Mouse (Mus musculus) midbrain, embryonic 12.5 days (tissue): ENCODE measurements at regions not wholly inside any gene's neighbourhood (a gene's known extent, or its start where the extent isn't known, plus 50 kb on each side); places are given as distances from the start of the nearest gene placed in this dataset.

ENCODE experiments used
- ATAC-seq: fragments of 200-750 bp; cut with Nextera tagmentation; 2 replicates; pipeline ENCODE4 v1.8.0; 2017; ENCODE audit warnings: low read depth, moderate TSS enrichment, moderate library complexity; ENCODE audit not compliant: low FRiP score
- H3K27ac ChIP-seq: fragments of 300-500 bp; sonication (generic); replicated peaks from 2 replicates; pipeline ENCODE4 v1.5.1; 2016; ENCODE audit warnings: mild to moderate bottlenecking
- H3K27me3 ChIP-seq: fragments of 300-500 bp; sonication (generic); 2 replicates; pipeline ENCODE4 v1.6.1; 2016; ENCODE audit warnings: mild to moderate bottlenecking
- H3K36me3 ChIP-seq: fragments of 300-500 bp; sonication (generic); 2 replicates; pipeline ENCODE4 v1.6.1; 2016
- H3K4me1 ChIP-seq: fragments of 300-500 bp; sonication (generic); 2 replicates; pipeline ENCODE4 v1.6.1; 2016
- H3K4me2 ChIP-seq: fragments of 300-500 bp; sonication (generic); replicated peaks from 2 replicates; pipeline ENCODE4 v1.6.1; 2016; ENCODE audit warnings: mild to moderate bottlenecking, moderate library complexity
- H3K4me3 ChIP-seq: fragments of 300-500 bp; sonication (generic); 2 replicates; pipeline ENCODE4 v1.5.1; 2016; ENCODE audit warnings: mild to moderate bottlenecking
- H3K9ac ChIP-seq: fragments of 300-500 bp; sonication (generic); replicated peaks from 2 replicates; pipeline ENCODE4 v1.6.1; 2016; ENCODE audit warnings: mild to moderate bottlenecking, moderate library complexity
- H3K9me3 ChIP-seq: fragments of 300-500 bp; sonication (generic); 2 replicates; pipeline ENCODE4 v1.6.1; 2016; ENCODE audit warnings: mild to moderate bottlenecking
- WGBS: fragments of 180-500 bp; shearing (Covaris S2); methylation state at CpG from one replicate; pipeline ENCODE4 v1.1.7; 2016; 5-methylcytosine and 5-hydroxymethylcytosine counted together

- 85% methylated on average over 3 of the region's 3 CpGs for WGBS
- H3K27me3 ChIP-seq = no peaks in the 10 kb centered on the region
- no peak overlapping the region for H3K4me2 ChIP-seq
- H3K9ac ChIP-seq = no peak overlapping the region
- H3K4me1 ChIP-seq = peaks cover 11% of the 10 kb centered on the region
- no peaks in the 10 kb centered on the region for H3K36me3 ChIP-seq
- no peak overlapping the region for H3K27ac ChIP-seq
- no peak for ATAC-seq
- no peaks in the 10 kb centered on the region for H3K9me3 ChIP-seq
- no peak overlapping the region for H3K4me3 ChIP-seq
Observed at GRCm38 (mm10) chr11:64667010-64667409, 230.6 kb upstream of the F930015N05Rik start.

- no peaks in the 10 kb centered on the region for H3K27me3 ChIP-seq
- H3K9ac ChIP-seq = no peak overlapping the region
- H3K27ac ChIP-seq = no peak overlapping the region
- no peaks in the 10 kb centered on the region for H3K9me3 ChIP-seq
- no peak overlapping the region for H3K4me3 ChIP-seq
- H3K36me3 ChIP-seq = no peaks in the 10 kb centered on the region
- WGBS = 65% methylated on average over 7 of the region's 7 CpGs
- H3K4me1 ChIP-seq = peaks cover 11% of the 10 kb centered on the region
- ATAC-seq = no peak
- H3K4me2 ChIP-seq = no peak overlapping the region
Observed at GRCm38 (mm10) chr11:64667521-64667920, 231.1 kb upstream of the F930015N05Rik start.

- H3K4me1 ChIP-seq = no peaks in the 10 kb centered on the region
- H3K4me2 ChIP-seq = no peak overlapping the region
- H3K9me3 ChIP-seq = 0 out of 2 replicates have a peak, but pooled peaks cover 4% of the 10 kb centered on the region
- H3K36me3 ChIP-seq = no peaks in the 10 kb centered on the region
- H3K9ac ChIP-seq = no peak overlapping the region
- no peak overlapping the region for H3K27ac ChIP-seq
- no peak overlapping the region for H3K4me3 ChIP-seq
- ATAC-seq = no peak
- 71% methylated on average over 3 of the region's 3 CpGs for WGBS
- no peaks in the 10 kb centered on the region for H3K27me3 ChIP-seq
Observed at GRCm38 (mm10) chr11:64671898-64672297, 235.4 kb upstream of the F930015N05Rik start.

GRCm38 (mm10) chr11:64673546-64673945 is 237.1 kb upstream of the F930015N05Rik start:
- Histone ChIP-seq H3K4me3 (no peak overlapping the region), H3K4me1 (no peaks in the 10 kb centered on the region), H3K27ac (no peak overlapping the region), H3K36me3 (no peaks in the 10 kb centered on the region), H3K9me3 (0 out of 2 replicates have a peak, but pooled peaks cover 6% of the 10 kb centered on the region), H3K27me3 (no peaks in the 10 kb centered on the region), H3K4me2 (no peak overlapping the region), H3K9ac (no peak overlapping the region)
- ATAC-seq = no peak
- 63% methylated on average over 4 of the region's 4 CpGs for WGBS

GRCm38 (mm10) chr11:64703776-64704175 is 267.3 kb upstream of the F930015N05Rik start:
- H3K4me3 ChIP-seq = no peak overlapping the region
- no peak for ATAC-seq
- H3K27ac ChIP-seq = no peak overlapping the region
- no peak overlapping the region for H3K4me2 ChIP-seq
- H3K9me3 ChIP-seq = no peaks in the 10 kb centered on the region
- H3K9ac ChIP-seq = no peak overlapping the region
- no peaks in the 10 kb centered on the region for H3K4me1 ChIP-seq
- H3K27me3 ChIP-seq = no peaks in the 10 kb centered on the region
- 82% methylated on average over 1 of the region's 1 CpGs for WGBS
- no peaks in the 10 kb centered on the region for H3K36me3 ChIP-seq

- Histone ChIP-seq H3K9me3 (no peaks in the 10 kb centered on the region), H3K27ac (no peak overlapping the region), H3K27me3 (no peaks in the 10 kb centered on the region), H3K4me2 (no peak overlapping the region), H3K4me3 (no peak overlapping the region), H3K4me1 (no peaks in the 10 kb centered on the region), H3K9ac (no peak overlapping the region), H3K36me3 (no peaks in the 10 kb centered on the region)
- no peak for ATAC-seq
- 76% methylated on average over 2 of the region's 2 CpGs for WGBS
Observed at GRCm38 (mm10) chr11:64711801-64712200, 267.0 kb upstream of the Elac2 start.

- 81% methylated on average over 1 of the region's 1 CpGs for WGBS
- no peak overlapping the region for H3K9ac ChIP-seq
- H3K27ac ChIP-seq = no peak overlapping the region
- peaks cover 9% of the 10 kb centered on the region; the same call in 1 of the 2 replicates for H3K27me3 ChIP-seq
- H3K4me1 ChIP-seq = no peaks in the 10 kb centered on the region
- ATAC-seq = no peak
- no peak overlapping the region for H3K4me2 ChIP-seq
- no peak overlapping the region for H3K4me3 ChIP-seq
- no peaks in the 10 kb centered on the region for H3K36me3 ChIP-seq
- H3K9me3 ChIP-seq = no peaks in the 10 kb centered on the region
Observed at GRCm38 (mm10) chr11:64715182-64715581, 263.7 kb upstream of the Elac2 start.

GRCm38 (mm10) chr11:64718316-64719085 is 260.3 kb upstream of the Elac2 start:
- Histone ChIP-seq H3K36me3 (no peaks in the 10 kb centered on the region), H3K4me1 (peaks cover 9% of the 10 kb centered on the region; the same call in 1 of the 2 replicates), H3K27ac (no peak overlapping the region), H3K9ac (no peak overlapping the region), H3K27me3 (peaks cover 11% of the 10 kb centered on the region; the same call in 1 of the 2 replicates), H3K4me3 (no peak overlapping the region), H3K4me2 (no peak overlapping the region), H3K9me3 (no peaks in the 10 kb centered on the region)
- ATAC-seq = no peak
- 21% methylated on average over 5 of the region's 5 CpGs for WGBS

- no peak overlapping the region for H3K4me3 ChIP-seq
- no peaks in the 10 kb centered on the region for H3K27me3 ChIP-seq
- WGBS = 91% methylated on average over 5 of the region's 5 CpGs
- peaks cover 9% of the 10 kb centered on the region; the same call in 1 of the 2 replicates for H3K4me1 ChIP-seq
- H3K9me3 ChIP-seq = no peaks in the 10 kb centered on the region
- H3K36me3 ChIP-seq = no peaks in the 10 kb centered on the region
- H3K4me2 ChIP-seq = no peak overlapping the region
- H3K27ac ChIP-seq = no peak overlapping the region
- ATAC-seq = no peak
- no peak overlapping the region for H3K9ac ChIP-seq
Observed at GRCm38 (mm10) chr11:64726249-64726648, 252.6 kb upstream of the Elac2 start.

GRCm38 (mm10) chr11:64727841-64728421 is 250.9 kb upstream of the Elac2 start:
- Histone ChIP-seq H3K36me3 (no peaks in the 10 kb centered on the region), H3K9ac (no peak overlapping the region), H3K27ac (no peak overlapping the region), H3K9me3 (no peaks in the 10 kb centered on the region), H3K4me1 (peaks cover 4% of the 10 kb centered on the region; the same call in 1 of the 2 replicates), H3K27me3 (no peaks in the 10 kb centered on the region), H3K4me2 (no peak overlapping the region), H3K4me3 (no peak overlapping the region)
- no peak for ATAC-seq
- 77% methylated on average over 5 of the region's 5 CpGs for WGBS

- Histone ChIP-seq H3K27me3 (no peaks in the 10 kb centered on the region), H3K36me3 (no peaks in the 10 kb centered on the region), H3K27ac (no peak overlapping the region), H3K9me3 (no peaks in the 10 kb centered on the region), H3K9ac (no peak overlapping the region), H3K4me3 (no peak overlapping the region), H3K4me1 (no peaks in the 10 kb centered on the region), H3K4me2 (no peak overlapping the region)
- WGBS = 88% methylated on average over 7 of the region's 7 CpGs
- no peak for ATAC-seq
Observed at GRCm38 (mm10) chr11:64738948-64739347, 239.9 kb upstream of the Elac2 start.

GRCm38 (mm10) chr11:64743753-64744152 is 235.1 kb upstream of the Elac2 start:
- Histone ChIP-seq H3K4me1 (no peaks in the 10 kb centered on the region), H3K4me3 (no peak overlapping the region), H3K9ac (no peak overlapping the region), H3K27ac (no peak overlapping the region), H3K9me3 (no peaks in the 10 kb centered on the region), H3K4me2 (no peak overlapping the region), H3K36me3 (no peaks in the 10 kb centered on the region), H3K27me3 (no peaks in the 10 kb centered on the region)
- ATAC-seq = no peak
- WGBS = 80% methylated on average over 4 of the region's 4 CpGs
